Mouse (Mus musculus) kidney, postnatal 25 days (tissue): Measurements from ENCODE around the gene Ostf1.
"Not testable (repeated sequence)": the region's sequence is repeated elsewhere in the genome, so short reads cannot be mapped to it uniquely, and the experiment has no call there.

Source experiments
- DNase-seq, 2 experiments: peaks; one replicate each; pipeline ENCODE4 v3.0.0; 2021; ENCODE audit warnings: mixed read lengths in 2 of 2

Ostf1 gene

GRCm38 (mm10) chr19:18597772-18598171, 33.9 kb downstream of the Ostf1 start:
- DNase-seq, result no peak

GRCm38 (mm10) chr19:18596876-18597275, 34.7 kb downstream of the Ostf1 start:
- DNase-seq, result no peak

- peak; percentile 21 to 50 for DNase-seq
Measured at GRCm38 (mm10) chr19:18593722-18594121, 37.9 kb downstream of the Ostf1 start.

- DNase-seq, result no peak
Measured at GRCm38 (mm10) chr19:18592919-18593318, 38.7 kb downstream of the Ostf1 start.

GRCm38 (mm10) chr19:18590942-18591354, 40.7 kb downstream of the Ostf1 start:
- DNase-seq, result peak; percentile 26 to 60

- DNase-seq, result no peak
Measured at GRCm38 (mm10) chr19:18590234-18590633, 41.4 kb downstream of the Ostf1 start.

- no peak for DNase-seq
Measured at GRCm38 (mm10) chr19:18589276-18589675, 42.3 kb downstream of the Ostf1 start.

GRCm38 (mm10) chr19:18588801-18589200, 42.8 kb downstream of the Ostf1 start:
- not testable (repeated sequence) for DNase-seq

GRCm38 (mm10) chr19:18588243-18588642, 43.4 kb downstream of the Ostf1 start:
- peak in 1 of 2 experiments; percentile 32 for DNase-seq

- DNase-seq, result no peak
Measured at GRCm38 (mm10) chr19:18587118-18587517, 44.5 kb downstream of the Ostf1 start.

- no peak for DNase-seq
Measured at GRCm38 (mm10) chr19:18584621-18585020, 47.0 kb downstream of the Ostf1 start.

GRCm38 (mm10) chr19:18583706-18584105, 47.9 kb downstream of the Ostf1 start:
- DNase-seq, result no peak

GRCm38 (mm10) chr19:18582887-18583286, 48.7 kb downstream of the Ostf1 start:
- DNase-seq, result no peak

- no peak for DNase-seq
Measured at GRCm38 (mm10) chr19:18582226-18582625, 49.4 kb downstream of the Ostf1 start.

- no peak for DNase-seq
Measured at GRCm38 (mm10) chr19:18581046-18581445, 50.6 kb downstream of the Ostf1 start.

GRCm38 (mm10) chr19:18579012-18579358, 52.6 kb downstream of the Ostf1 start:
- DNase-seq, result no peak

GRCm38 (mm10) chr19:18578216-18579011, 53.2 kb downstream of the Ostf1 start:
- peak; percentile 39 to 41 for DNase-seq

- DNase-seq, result no peak
Measured at GRCm38 (mm10) chr19:18577348-18577747, 54.3 kb downstream of the Ostf1 start.

GRCm38 (mm10) chr19:18575891-18576290, 55.7 kb downstream of the Ostf1 start:
- DNase-seq, result no peak

- DNase-seq, result no peak
Measured at GRCm38 (mm10) chr19:18573907-18574306, 57.7 kb downstream of the Ostf1 start.

- no peak for DNase-seq
Measured at GRCm38 (mm10) chr19:18573443-18573842, 58.2 kb downstream of the Ostf1 start.

GRCm38 (mm10) chr19:18569496-18569895, 62.1 kb downstream of the Ostf1 start:
- DNase-seq, result no peak

GRCm38 (mm10) chr19:18568828-18569430, 62.7 kb downstream of the Ostf1 start:
- no peak for DNase-seq
